Mouse (Mus musculus) limb, embryonic 10.5 days (tissue): ENCODE results near the gene Prkcd. TPM values are rescaled to one million over a fixed set of nuclear protein-coding genes. Genes with fewer than 3 reads are reported as not detected.
A peak's percentile ranks its signal among the peaks of the same experiment; 100 is the strongest.

Source experiments
- DNase-seq: peaks from one replicate; pipeline ENCODE4 v3.0.0-alpha.2; 2017; ENCODE audit warnings: low spot score
- H3K27ac ChIP-seq: fragments of 300-500 bp; sonication (generic); 2 replicates; pipeline ENCODE4 v1.5.1; 2016; ENCODE audit warnings: mild to moderate bottlenecking
- H3K27me3 ChIP-seq: fragments of 300-500 bp; sonication (generic); 2 replicates; pipeline ENCODE4 v1.6.1; 2016; ENCODE audit warnings: low read depth, mild to moderate bottlenecking; ENCODE audit not compliant: poor library complexity, severe bottlenecking
- H3K36me3 ChIP-seq: fragments of 300-500 bp; sonication (generic); 2 replicates; pipeline ENCODE4 v1.6.1; 2016; ENCODE audit warnings: mild to moderate bottlenecking, moderate library complexity
- H3K4me1 ChIP-seq: fragments of 300-500 bp; sonication (generic); 2 replicates; pipeline ENCODE4 v1.6.1; 2016
- H3K4me3 ChIP-seq: fragments of 300-500 bp; sonication (generic); 2 replicates; pipeline ENCODE4 v1.5.1; 2016; ENCODE audit warnings: mild to moderate bottlenecking, moderate library complexity
- H3K9me3 ChIP-seq: fragments of 300-500 bp; sonication (generic); replicated peaks from 2 replicates; pipeline ENCODE4 v1.6.1; 2016; ENCODE audit warnings: mild to moderate bottlenecking
- WGBS: fragments of 180-500 bp; shearing (Covaris S2); methylation state at CpG from one replicate; pipeline ENCODE4 v1.1.7; 2016; 5-methylcytosine and 5-hydroxymethylcytosine counted together
- polyA plus RNA-seq: library from polyadenylated mRNA; unstranded; fragments of >200 nt; fragmentation: Nextera tagmentation; extraction: Ambion mirVana; gene quantifications from 2 replicates; pipeline ENCODE4 v1.2.1, GENCODE M21; 2016

Gene Prkcd
- polyA plus RNA-seq, 1 experiment from 2014 or later: 36.8 TPM

- Histone ChIP-seq H3K9me3 (no peaks in the 10 kb centered on the region), H3K4me3 (no peak overlapping the region), H3K27me3 (no peaks in the 10 kb centered on the region), H3K27ac (no peak overlapping the region), H3K4me1 (peaks cover 8% of the 10 kb centered on the region; the same call in 1 of the 2 replicates), H3K36me3 (peaks cover 53% of the 10 kb centered on the region)
- no peak for DNase-seq
- 68% methylated on average over 5 of the region's 5 CpGs for WGBS
These were observed 49.8 kb downstream of the Prkcd start for GRCm38 (mm10) chr14:30576260-30576659.

- DNase-seq: no peak
- Histone ChIP-seq H3K27ac (no peak overlapping the region), H3K9me3 (no peaks in the 10 kb centered on the region), H3K27me3 (no peaks in the 10 kb centered on the region), H3K4me3 (no peak overlapping the region), H3K4me1 (peaks cover 8% of the 10 kb centered on the region; the same call in 1 of the 2 replicates), H3K36me3 (peaks cover 58% of the 10 kb centered on the region)
- WGBS: 82% methylated on average over 7 of the region's 7 CpGs
These were observed 50.2 kb downstream of the Prkcd start for GRCm38 (mm10) chr14:30575791-30576190.

GRCm38 (mm10) chr14:30573983-30574584 is 51.9 kb downstream of the Prkcd start:
- H3K27me3 ChIP-seq: no peaks in the 10 kb centered on the region
- no peaks in the 10 kb centered on the region for H3K9me3 ChIP-seq
- H3K4me3 ChIP-seq: no peak overlapping the region
- DNase-seq: peak; percentile 70
- peaks cover 8% of the 10 kb centered on the region; the same call in 1 of the 2 replicates for H3K4me1 ChIP-seq
- no peak overlapping the region for H3K27ac ChIP-seq
- H3K36me3 ChIP-seq: peaks cover 75% of the 10 kb centered on the region
- 78% methylated on average over 6 of the region's 6 CpGs for WGBS

DNA sequence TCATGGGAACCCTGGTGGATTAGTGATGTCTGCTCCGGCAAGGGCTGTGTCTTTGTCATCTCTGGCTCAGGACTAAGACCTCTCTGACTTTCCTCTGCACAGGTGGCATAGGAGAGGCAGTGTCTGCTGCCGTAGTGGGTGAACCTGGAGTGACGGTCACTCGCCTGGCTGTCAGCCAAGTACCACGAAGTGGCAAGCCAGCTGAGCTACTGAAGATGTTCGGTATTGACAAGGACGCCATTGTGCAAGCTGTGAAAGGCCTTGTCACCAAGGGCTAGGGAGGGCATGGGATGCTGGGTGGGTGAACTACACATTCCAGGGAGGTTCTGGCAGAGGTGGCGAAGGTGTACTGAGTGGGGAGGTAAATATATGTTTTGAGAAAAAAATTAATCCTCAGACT is 52.8 kb downstream of the Prkcd start:
- Histone ChIP-seq H3K27ac (no peak overlapping the region), H3K36me3 (peaks cover 84% of the 10 kb centered on the region), H3K4me3 (no peak overlapping the region), H3K4me1 (peaks cover 8% of the 10 kb centered on the region; the same call in 1 of the 2 replicates), H3K9me3 (no peaks in the 10 kb centered on the region), H3K27me3 (no peaks in the 10 kb centered on the region)
- DNase-seq: no peak
- WGBS: 91% methylated on average over 8 of the region's 8 CpGs

DNA sequence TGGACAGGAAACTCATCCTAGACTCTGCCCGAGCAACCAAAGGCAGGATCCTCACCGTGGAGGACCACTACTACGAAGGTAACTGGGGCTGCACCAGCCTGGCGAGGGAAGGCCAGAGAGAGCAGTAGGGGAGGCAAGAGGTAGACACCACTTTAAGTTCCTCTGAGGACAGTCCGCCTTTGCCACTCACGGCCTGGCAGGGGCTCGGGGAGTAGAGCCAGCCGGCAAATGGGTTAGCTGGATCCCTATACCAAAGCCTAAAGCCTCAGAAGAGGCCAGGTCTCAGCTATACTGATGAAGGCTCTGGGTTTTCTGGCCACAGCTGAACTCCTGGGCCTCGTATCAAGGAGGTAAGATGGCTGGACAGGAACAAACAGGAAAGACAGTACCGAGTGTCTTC is 53.8 kb downstream of the Prkcd start:
- Histone ChIP-seq H3K4me3 (no peak overlapping the region), H3K4me1 (peaks cover 6% of the 10 kb centered on the region; the same call in 1 of the 2 replicates), H3K27me3 (no peaks in the 10 kb centered on the region), H3K27ac (no peak overlapping the region), H3K9me3 (no peaks in the 10 kb centered on the region), H3K36me3 (peaks cover 94% of the 10 kb centered on the region)
- DNase-seq: no peak
- 92% methylated on average over 10 of the region's 10 CpGs for WGBS

DNA sequence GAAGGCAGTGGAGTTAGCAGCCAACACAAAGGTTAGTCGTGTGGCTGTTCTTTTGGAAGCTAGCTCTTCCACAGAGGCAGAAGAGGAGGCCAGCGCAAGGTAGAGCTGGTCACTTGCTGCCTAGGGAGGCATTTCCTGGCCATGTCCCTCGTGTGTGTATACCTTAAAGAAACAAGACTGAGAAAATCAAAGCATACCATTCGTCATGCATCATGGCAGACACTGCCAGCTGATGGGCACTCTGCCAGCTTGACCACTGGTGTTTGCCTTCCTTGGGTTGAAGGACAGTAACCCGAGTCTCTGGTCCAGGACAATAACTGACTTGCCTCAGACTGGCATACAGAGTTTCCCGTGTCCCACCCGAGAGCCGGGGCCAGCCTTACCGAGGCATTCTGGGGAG is 55.7 kb downstream of the Prkcd start:
- Histone ChIP-seq H3K9me3 (no peaks in the 10 kb centered on the region), H3K4me3 (no peak overlapping the region), H3K27ac (no peak overlapping the region), H3K27me3 (no peaks in the 10 kb centered on the region), H3K36me3 (peaks cover 100% of the 10 kb centered on the region), H3K4me1 (no peaks in the 10 kb centered on the region)
- 93% methylated on average over 9 of the region's 9 CpGs for WGBS
- no peak for DNase-seq

DNA sequence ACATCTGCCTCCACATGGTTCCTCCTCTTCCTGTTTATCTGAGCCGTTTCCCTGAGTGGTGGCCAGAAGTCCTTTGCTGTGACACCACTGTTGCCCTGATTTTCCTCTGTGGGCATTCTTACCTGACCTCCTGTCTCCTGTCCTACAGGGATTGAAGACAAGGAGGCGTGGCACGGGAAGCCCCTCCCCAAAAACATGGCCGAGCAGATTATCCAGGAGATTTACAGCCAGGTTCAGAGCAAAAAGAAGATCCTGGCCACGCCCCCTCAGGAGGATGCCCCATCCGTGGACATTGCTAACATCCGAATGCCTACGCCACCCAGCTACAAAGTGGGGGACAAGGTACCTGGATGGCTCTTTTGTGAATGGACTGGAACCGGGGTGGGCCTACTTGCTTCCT is 58.0 kb downstream of the Prkcd start:
- H3K9me3 ChIP-seq: no peaks in the 10 kb centered on the region
- no peak overlapping the region for H3K4me3 ChIP-seq
- peaks cover 100% of the 10 kb centered on the region for H3K36me3 ChIP-seq
- WGBS: 89% methylated on average over 9 of the region's 9 CpGs
- H3K27ac ChIP-seq: no peak overlapping the region
- no peaks in the 10 kb centered on the region for H3K4me1 ChIP-seq
- no peaks in the 10 kb centered on the region for H3K27me3 ChIP-seq
- DNase-seq: no peak

- H3K9me3 ChIP-seq: no peaks in the 10 kb centered on the region
- peaks cover 97% of the 10 kb centered on the region for H3K36me3 ChIP-seq
- no peaks in the 10 kb centered on the region for H3K27me3 ChIP-seq
- 97% methylated on average over 6 of the region's 6 CpGs for WGBS
- no peaks in the 10 kb centered on the region for H3K4me1 ChIP-seq
- no peak for DNase-seq
- H3K4me3 ChIP-seq: no peak overlapping the region
- H3K27ac ChIP-seq: no peak overlapping the region
These were observed 59.7 kb downstream of the Prkcd start for GRCm38 (mm10) chr14:30566317-30566716.

DNA sequence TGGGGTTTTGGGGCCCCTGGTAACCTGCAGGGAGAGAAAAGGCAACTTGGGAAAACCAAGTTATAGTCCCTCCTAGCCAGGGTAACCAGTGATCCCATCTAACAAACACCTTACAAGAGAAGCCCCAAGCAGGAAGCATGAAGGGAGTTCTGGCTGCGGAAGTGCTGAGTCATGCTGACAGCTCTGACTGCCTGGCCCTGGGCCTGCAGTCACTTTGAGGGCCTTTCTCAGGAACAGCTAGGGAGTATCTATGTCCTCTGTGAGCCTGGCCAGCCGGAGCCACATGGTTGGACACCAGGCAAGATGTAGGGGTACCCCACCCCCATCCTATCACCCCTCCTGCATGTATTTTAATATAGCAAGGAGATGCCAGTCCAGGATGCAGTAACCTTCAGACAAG is 61.6 kb downstream of the Prkcd start:
- peaks cover 97% of the 10 kb centered on the region for H3K36me3 ChIP-seq
- WGBS: 98% methylated on average over 2 of the region's 2 CpGs

GRCm38 (mm10) chr14:30562343-30562742 is 63.7 kb downstream of the Prkcd start:
- DNase-seq: no peak
- Histone ChIP-seq H3K9me3 (no peaks in the 10 kb centered on the region), H3K4me1 (no peaks in the 10 kb centered on the region), H3K27me3 (no peaks in the 10 kb centered on the region), H3K27ac (no peak overlapping the region), H3K36me3 (peaks cover 97% of the 10 kb centered on the region), H3K4me3 (no peak overlapping the region)

More for the DNA sequence above, 61.6 kb downstream of the Prkcd start:
- no peak for DNase-seq
- no peaks in the 10 kb centered on the region for H3K9me3 ChIP-seq
- no peak overlapping the region for H3K27ac ChIP-seq
- H3K4me3 ChIP-seq: no peak overlapping the region
- no peaks in the 10 kb centered on the region for H3K27me3 ChIP-seq
- H3K4me1 ChIP-seq: no peaks in the 10 kb centered on the region

DNA sequence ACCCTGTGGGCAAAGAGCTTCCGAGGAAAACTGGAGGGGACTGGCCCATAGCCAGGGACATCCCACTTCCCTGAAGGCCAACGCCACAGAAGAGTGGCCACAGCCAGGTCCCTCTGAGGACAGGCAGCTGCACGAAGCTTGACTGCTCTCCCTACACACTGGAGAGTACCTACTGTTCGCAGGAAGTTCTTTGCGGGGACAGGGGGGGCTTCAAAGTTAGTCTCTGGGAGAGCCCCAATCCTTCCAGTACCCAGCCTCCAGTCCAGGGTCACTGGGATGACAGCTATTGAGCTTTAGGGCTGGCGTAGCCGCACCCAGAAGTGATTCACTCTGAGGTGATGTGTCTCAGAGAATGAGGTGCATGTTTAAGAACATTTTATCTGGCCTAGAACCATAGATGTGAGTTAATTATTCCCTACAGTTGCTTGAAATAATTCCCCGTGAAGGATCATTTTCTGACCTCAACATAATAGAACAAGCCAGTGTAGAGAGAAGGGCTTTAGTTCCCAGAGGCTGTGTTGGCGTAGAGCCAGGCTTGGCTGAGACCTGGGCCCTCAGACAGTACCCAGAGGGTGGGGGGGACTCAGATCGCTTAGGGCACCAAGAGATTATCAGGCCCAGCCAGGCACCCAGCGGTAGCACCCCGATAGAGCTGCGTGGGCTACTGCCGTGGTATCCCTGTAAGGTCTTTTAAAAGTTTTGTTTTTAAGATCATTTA is 64.4 kb downstream of the Prkcd start:
- Histone ChIP-seq H3K27me3 (no peaks in the 10 kb centered on the region), H3K27ac (no peak overlapping the region), H3K4me1 (no peaks in the 10 kb centered on the region), H3K36me3 (peaks cover 97% of the 10 kb centered on the region), H3K9me3 (no peaks in the 10 kb centered on the region), H3K4me3 (no peak overlapping the region)
- WGBS: 93% methylated on average over 14 of the region's 14 CpGs
- DNase-seq: no peak

DNA sequence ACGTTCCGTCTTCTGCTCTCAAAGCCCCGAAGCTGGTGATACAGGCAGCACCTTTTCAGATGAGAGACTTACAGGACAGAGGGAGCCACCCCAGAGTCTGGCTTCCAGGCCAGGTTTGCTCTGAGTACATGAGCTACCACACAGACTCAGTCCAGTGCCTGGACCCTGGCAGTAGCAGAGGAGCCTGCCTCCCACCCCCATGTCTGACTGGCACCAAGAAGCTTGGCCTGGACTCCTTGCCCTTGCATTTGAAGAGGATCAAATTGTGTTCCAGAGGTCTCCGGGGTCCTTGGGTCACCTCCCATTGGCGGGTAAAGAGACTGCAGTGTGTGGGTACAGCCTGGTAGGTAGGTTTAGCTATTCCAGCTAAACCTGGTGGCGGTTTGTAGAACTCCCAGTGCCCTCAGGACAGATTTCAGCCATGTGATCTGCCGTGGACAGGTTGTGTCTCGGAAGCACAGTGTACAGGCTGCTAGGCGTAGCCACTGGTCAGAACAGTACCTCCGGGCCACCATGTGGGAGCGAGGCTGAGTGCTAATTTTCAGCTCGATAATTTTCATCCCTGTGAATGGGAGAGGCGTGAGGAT is 65.1 kb downstream of the Prkcd start:
- H3K36me3 ChIP-seq: peaks cover 97% of the 10 kb centered on the region
- no peaks in the 10 kb centered on the region for H3K9me3 ChIP-seq
- WGBS: 96% methylated on average over 13 of the region's 13 CpGs
- H3K4me1 ChIP-seq: no peaks in the 10 kb centered on the region
- no peak overlapping the region for H3K4me3 ChIP-seq
- DNase-seq: no peak
- H3K27ac ChIP-seq: no peak overlapping the region
- no peaks in the 10 kb centered on the region for H3K27me3 ChIP-seq

DNA sequence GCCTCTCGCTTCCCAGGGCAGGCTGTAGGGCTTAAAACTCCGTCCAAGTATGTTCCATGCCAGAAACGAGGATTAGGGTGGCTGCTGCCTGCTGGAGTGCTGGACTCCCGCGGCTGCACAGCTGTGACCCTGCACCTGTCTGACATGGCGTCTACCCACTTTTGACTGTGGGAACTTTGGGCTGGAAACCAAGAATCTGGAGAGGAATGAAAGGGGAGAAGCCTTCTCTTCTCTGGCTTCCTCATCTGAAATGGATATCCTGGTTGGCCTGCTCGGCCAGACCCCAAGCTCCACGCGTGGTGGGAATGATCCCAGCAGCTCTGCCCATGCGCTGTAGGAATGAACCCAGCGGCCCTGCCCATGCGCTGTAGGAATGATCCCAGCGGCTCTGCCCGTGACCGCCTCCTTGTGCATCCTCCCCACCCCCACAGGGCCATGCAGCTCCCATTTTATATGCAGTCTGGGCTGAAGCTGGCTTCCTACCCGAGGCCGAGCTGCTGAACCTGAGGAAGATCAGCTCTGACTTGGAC is 66.6 kb downstream of the Prkcd start:
- no peak overlapping the region for H3K27ac ChIP-seq
- WGBS: 92% methylated on average over 17 of the region's 17 CpGs

More for the DNA sequence above, 66.6 kb downstream of the Prkcd start:
- H3K9me3 ChIP-seq: no peaks in the 10 kb centered on the region
- no peaks in the 10 kb centered on the region for H3K27me3 ChIP-seq
- H3K4me1 ChIP-seq: no peaks in the 10 kb centered on the region
- peaks cover 97% of the 10 kb centered on the region for H3K36me3 ChIP-seq
- no peak overlapping the region for H3K4me3 ChIP-seq
- no peak for DNase-seq
